Mouse (Mus musculus): Measurements from ENCODE around the gene Cdiptos. TPM values are rescaled to one million over a fixed set of nuclear protein-coding genes. Genes with fewer than 3 reads are reported as not detected.

Gene Cdiptos
- 1 to 10 TPM; 3.5 to 3.7 TPM for total RNA-seq (2023)

GRCm38 (mm10) chr7:126975950-126976866 lies at the start of gene Cdiptos:
Gene Cdiptos, minus strand, starts transcription at chr7:126976098.

GRCm38 (mm10) chr7:127020901-127021562 lies 45.1 kb upstream of the Cdiptos start, which contains the start of the genes Gm42742 and Prrt2:
Gene Gm42742, minus strand, starts transcription at chr7:127021097.
Gene Prrt2, minus strand, starts transcription at chr7:127021211.

GRCm38 (mm10) chr7:127016971-127017949 lies 41.4 kb upstream of the Cdiptos start, which contains the start of gene Pagr1a:
Gene Pagr1a, minus strand, starts transcription at chr7:127017352.

GRCm38 (mm10) chr7:127016481-127016485 lies 40.4 kb upstream of the Cdiptos start, which contains the start of gene Pagr1b:
Gene Pagr1b, minus strand, starts transcription at chr7:127016484.

GRCm38 (mm10) chr7:127014320-127014719 lies 38.4 kb upstream of the Cdiptos start, which contains the start of gene Mvp:
Gene Mvp, minus strand, starts transcription at chr7:127014621.

GRCm38 (mm10) chr7:126975893-126975949 lies 177 bp downstream of the Cdiptos start, which contains the start of gene Cdipt:
Gene Cdipt, plus strand, starts transcription at chr7:126975914.

GRCm38 (mm10) chr7:126949793-126950646 lies 25.9 kb downstream of the Cdiptos start, which contains the start of gene Sez6l2:
Gene Sez6l2, plus strand, starts transcription at chr7:126950563.

GRCm38 (mm10) chr7:126949403-126949792 lies 26.5 kb downstream of the Cdiptos start, which contains the start of gene Asphd1:
Gene Asphd1, minus strand, starts transcription at chr7:126949582.

GRCm38 (mm10) chr7:126928384-126929037 lies 47.4 kb downstream of the Cdiptos start, which contains the start of gene Kctd13:
Gene Kctd13, plus strand, starts transcription at chr7:126928879.

GRCm38 (mm10) chr7:126922624-126923060 lies 53.3 kb downstream of the Cdiptos start, which contains the start of gene Tmem219:
Gene Tmem219, minus strand, starts transcription at chr7:126922917.

Other genes starting within 250 kb of the Cdiptos start
- 100 to 1,000 TPM; 148 to 156 TPM for gene Mapk3, start 216.5 kb downstream of the Cdiptos start, total RNA-seq (2023)
- 10 to 100 TPM; 22.0 to 22.2 TPM for gene Gdpd3, start 209.8 kb downstream of the Cdiptos start, total RNA-seq (2023)
- 100 to 1,000 TPM; 256 to 258 TPM for gene Ypel3, start 199.1 kb downstream of the Cdiptos start, total RNA-seq (2023)
- gene Tbx6, start 194.6 kb downstream of the Cdiptos start, total RNA-seq (2023), result 1 to 10 TPM; 6.9 to 8.2 TPM
- 100 to 1,000 TPM; 218 to 242 TPM for gene Ppp4c, start 183.6 kb downstream of the Cdiptos start, total RNA-seq (2023)
- not detected for gene Fam57b, start 178.4 kb downstream of the Cdiptos start, total RNA-seq (2023)
- gene 4930451I11Rik, start 144.5 kb downstream of the Cdiptos start, total RNA-seq (2023), result not detected
- not detected for gene Doc2a, start 128.7 kb downstream of the Cdiptos start, total RNA-seq (2023)
- gene Hirip3, start 114.1 kb downstream of the Cdiptos start, total RNA-seq (2023), result 10 to 100 TPM in 1 of 2 experiments, 1 to 10 TPM in 1; 5.0 to 14.0 TPM
- gene Ino80e, start 113.7 kb downstream of the Cdiptos start, total RNA-seq (2023), result 10 to 100 TPM; 52.2 to 66.3 TPM
- 10 to 100 TPM; 71.6 to 71.9 TPM for gene Taok2, start 91.4 kb downstream of the Cdiptos start, total RNA-seq (2023)
- 10 to 100 TPM; 63.5 to 71.0 TPM for gene Tmem219, start 53.2 kb downstream of the Cdiptos start, total RNA-seq (2023)
- 10 to 100 TPM; 31.5 to 32.7 TPM for gene Kctd13, start 47.2 kb downstream of the Cdiptos start, total RNA-seq (2023)
- gene Asphd1, start 26.5 kb downstream of the Cdiptos start, total RNA-seq (2023), result not detected
- gene Sez6l2, start 25.5 kb downstream of the Cdiptos start, total RNA-seq (2023), result 1 to 10 TPM; 2.2 to 4.1 TPM
- gene Cdipt, start 184 bp downstream of the Cdiptos start, total RNA-seq (2023), result 10 to 100 TPM; 84.1 to 92.1 TPM
- 100 to 1,000 TPM; 116 to 123 TPM for gene Mvp, start 38.5 kb upstream of the Cdiptos start, total RNA-seq (2023)
- gene Pagr1b, start 40.4 kb upstream of the Cdiptos start, total RNA-seq (2023), result 1 to 10 TPM in 1 of 2 experiments, not detected in 1; 9.0 TPM
- 10 to 100 TPM in 1 of 2 experiments, 1 to 10 TPM in 1; 2.2 to 14.5 TPM for gene Pagr1a, start 41.3 kb upstream of the Cdiptos start, total RNA-seq (2023)
- 10 to 100 TPM; 29.0 to 34.8 TPM for gene Gm42742, start 45.0 kb upstream of the Cdiptos start, total RNA-seq (2023)
- gene Prrt2, start 45.1 kb upstream of the Cdiptos start, total RNA-seq (2023), result 1 to 10 TPM; 1.3 TPM
- gene Maz, start 50.9 kb upstream of the Cdiptos start, total RNA-seq (2023), result 100 to 1,000 TPM; 166 to 172 TPM
- gene Kif22, start 66.4 kb upstream of the Cdiptos start, total RNA-seq (2023), result 1 to 10 TPM; 1.7 to 2.3 TPM
- gene Zg16, start 111.2 kb upstream of the Cdiptos start, total RNA-seq (2023), result under 1 TPM in 1 of 2 experiments, not detected in 1; 0.85 TPM
- 10 to 100 TPM; 64.8 to 66.9 TPM for gene AI467606, start 115.3 kb upstream of the Cdiptos start, total RNA-seq (2023)
- gene Qprt, start 146.1 kb upstream of the Cdiptos start, total RNA-seq (2023), result 10 to 100 TPM; 10.5 to 12.1 TPM
- 100 to 1,000 TPM; 289 to 346 TPM for gene Spn, start 161.7 kb upstream of the Cdiptos start, total RNA-seq (2023)
- 10 to 100 TPM; 52.2 to 60.9 TPM for gene Cd2bp2, start 220.0 kb upstream of the Cdiptos start, total RNA-seq (2023)
- 100 to 1,000 TPM in 1 of 2 experiments, 10 to 100 TPM in 1; 94.8 to 106 TPM for gene Tbc1d10b, start 232.4 kb upstream of the Cdiptos start, total RNA-seq (2023)
- gene Mylpf, start 232.8 kb upstream of the Cdiptos start, total RNA-seq (2023), result not detected

Measured in monocyte, adult 59 days (primary cell).